Mouse (Mus musculus) kidney, postnatal 0 days (tissue): Measurements from ENCODE around the gene Rpl23. TPM values are rescaled to one million over a fixed set of nuclear protein-coding genes. Genes with fewer than 3 reads are reported as not detected.

Source experiments
- ATAC-seq: fragments of 200-750 bp; cut with Nextera tagmentation; replicated peaks from 2 replicates; pipeline ENCODE4 v1.8.0; 2017; ENCODE audit warnings: low read depth, moderate number of reproducible peaks, moderate TSS enrichment, moderate library complexity; ENCODE audit not compliant: low FRiP score
- DNase-seq: peaks from one replicate; pipeline ENCODE4 v3.0.0-alpha.2; 2016; ENCODE audit warnings: low spot score
- H3K27ac ChIP-seq: fragments of 300-500 bp; sonication (generic); 2 replicates; pipeline ENCODE4 v1.5.1; 2014; ENCODE audit warnings: mild to moderate bottlenecking
- H3K27me3 ChIP-seq: fragments of 300-500 bp; sonication (generic); 2 replicates; pipeline ENCODE4 v1.6.1; 2014; ENCODE audit warnings: low read length, mixed read lengths; ENCODE audit not compliant: insufficient read depth
- H3K36me3 ChIP-seq: fragments of 300-500 bp; sonication (generic); 2 replicates; pipeline ENCODE4 v1.6.1; 2014; ENCODE audit warnings: low read length, mixed read lengths; ENCODE audit not compliant: insufficient read depth
- H3K4me1 ChIP-seq: fragments of 300-500 bp; sonication (generic); replicated peaks from 2 replicates; pipeline ENCODE4 v1.6.1; 2014; ENCODE audit warnings: antibody characterized with exemption, low read length, mixed read lengths; ENCODE audit not compliant: insufficient read depth
- H3K4me2 ChIP-seq: fragments of 300-500 bp; sonication (generic); 2 replicates; pipeline ENCODE4 v1.6.1; 2014; ENCODE audit warnings: mild to moderate bottlenecking, low read length, moderate library complexity, mixed read lengths
- H3K4me3 ChIP-seq: fragments of 300-500 bp; sonication (generic); replicated peaks from 2 replicates; pipeline ENCODE4 v1.5.1; 2014; ENCODE audit warnings: low read depth, low read length
- H3K9ac ChIP-seq: fragments of 300-500 bp; sonication (generic); 2 replicates; pipeline ENCODE4 v1.6.1; 2014; ENCODE audit warnings: low read depth, low read length
- H3K9me3 ChIP-seq: fragments of 300-500 bp; sonication (generic); replicated peaks from 2 replicates; pipeline ENCODE4 v1.6.1; 2016; ENCODE audit warnings: low read length, inconsistent platforms, mixed read lengths
- CTCF ChIP-seq: IDR thresholded peaks from 2 replicates; pipeline ENCODE4 v1.5.1; 2016; ENCODE audit warnings: antibody characterized with exemption, low read depth, mild to moderate bottlenecking, moderate library complexity
- WGBS: fragments of 180-500 bp; shearing (Covaris S2); extraction: QIAGEN DNeasy Blood & Tissue Kit; methylation state at CpG from one replicate; pipeline ENCODE4 v1.1.7; 2014; 5-methylcytosine and 5-hydroxymethylcytosine counted together
- polyA plus RNA-seq: library from polyadenylated mRNA; unstranded; fragments of >200 nt; fragmentation: Nextera tagmentation; extraction: Ambion mirVana; gene quantifications from 2 replicates; pipeline ENCODE4 v1.2.1, GENCODE M21; 2015

Rpl23 gene
- polyA plus RNA-seq, 1 experiment from 2014 or later = 863 TPM

DNA sequence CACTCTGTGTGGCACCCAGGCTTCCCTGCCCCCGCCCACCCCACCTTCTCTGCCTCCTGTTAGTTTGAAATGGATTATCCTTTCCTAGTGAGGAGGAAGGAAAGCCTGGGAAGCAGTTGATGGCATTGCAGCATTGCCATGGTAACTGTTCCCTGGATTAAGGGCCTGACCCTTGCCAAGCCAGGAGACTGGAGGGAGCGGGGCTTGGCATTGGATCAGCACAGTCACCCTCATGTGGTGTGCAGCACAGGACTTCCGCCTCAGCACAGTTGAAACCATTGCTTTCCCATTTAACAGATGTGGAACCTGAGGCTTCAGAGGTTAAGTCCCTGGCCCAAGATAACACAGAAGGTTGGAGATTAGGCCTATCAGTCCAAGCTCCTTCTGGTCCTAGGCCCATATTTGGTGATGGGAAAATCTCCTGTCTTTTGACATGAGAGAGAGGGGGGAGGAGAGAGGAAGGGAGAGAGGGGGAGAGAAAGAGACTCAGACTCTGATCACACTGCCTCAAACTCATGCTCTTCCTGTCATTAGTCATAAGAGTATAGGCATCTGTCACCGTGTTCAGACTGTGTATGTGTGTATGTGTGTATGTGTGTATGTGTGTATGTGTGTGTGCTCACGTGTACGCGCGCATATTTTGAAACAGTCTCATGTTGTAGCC is 39.3 kb upstream of the Rpl23 start:
- DNase-seq = no peak
- Histone ChIP-seq H3K4me1 (peaks cover 21% of the 10 kb centered on the region), H3K27me3 (no peaks in the 10 kb centered on the region), H3K36me3 (peaks cover 30% of the 10 kb centered on the region; the same call in 1 of the 2 replicates), H3K27ac (peak overlapping the region; percentile 31; the same call in 1 of the 2 replicates), H3K9ac (no peak overlapping the region), H3K9me3 (no peaks in the 10 kb centered on the region), H3K4me2 (no peak overlapping the region), H3K4me3 (no peak overlapping the region)
- TF ChIP-seq CTCF = no peak
- WGBS = 90% methylated on average over 8 of the region's 8 CpGs
- ATAC-seq = no peak

DNA sequence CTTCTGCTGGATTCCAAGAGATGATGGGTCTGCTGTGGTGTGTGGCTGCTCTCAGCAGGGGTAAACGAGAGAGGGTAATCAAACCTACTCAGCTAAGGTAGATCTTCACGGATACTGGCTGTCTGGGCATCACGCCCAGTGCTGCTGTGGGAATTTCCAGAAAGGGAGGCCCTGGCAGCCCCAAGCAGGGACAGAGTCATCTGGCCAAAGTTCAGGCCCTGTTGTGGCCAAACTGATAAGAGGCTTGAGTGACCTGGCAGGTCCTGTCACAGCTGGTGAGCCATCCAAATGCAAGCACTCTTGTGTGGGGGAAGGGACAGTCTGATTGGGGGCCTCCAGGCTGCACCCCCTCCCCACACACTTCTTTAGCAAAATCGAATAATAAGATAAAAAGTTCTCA is 38.6 kb upstream of the Rpl23 start:
- H3K27me3 ChIP-seq = no peaks in the 10 kb centered on the region
- H3K4me1 ChIP-seq = peaks cover 27% of the 10 kb centered on the region
- H3K36me3 ChIP-seq = peaks cover 31% of the 10 kb centered on the region; the same call in 1 of the 2 replicates
- H3K27ac ChIP-seq = no peak overlapping the region
- no peak for TF ChIP-seq CTCF
- WGBS = 63% methylated on average over 4 of the region's 4 CpGs
- no peak for DNase-seq
- no peak overlapping the region for H3K4me2 ChIP-seq
- no peaks in the 10 kb centered on the region for H3K9me3 ChIP-seq
- ATAC-seq = no peak; the same call in 1 of the 2 replicates
- no peak overlapping the region for H3K9ac ChIP-seq
- H3K4me3 ChIP-seq = no peak overlapping the region

DNA sequence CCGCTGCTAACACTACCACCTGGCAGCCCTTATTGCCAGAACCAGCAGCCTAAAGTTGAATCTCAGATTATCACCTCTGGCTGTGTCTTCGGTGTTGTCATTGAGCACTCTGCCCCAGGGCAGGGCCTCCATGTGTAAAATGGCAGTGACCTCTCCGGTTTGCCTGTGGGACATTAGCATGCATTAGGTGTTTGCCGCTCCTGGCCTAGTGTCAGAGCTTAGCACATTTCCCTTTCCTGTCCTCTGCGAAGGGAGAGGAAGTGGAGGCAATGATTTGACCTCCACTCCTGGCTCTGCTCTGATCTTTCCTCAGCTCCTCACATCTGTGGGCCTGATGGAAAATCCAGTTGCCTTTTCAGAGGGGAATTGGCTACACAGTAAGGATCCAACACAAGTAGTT is 37.7 kb upstream of the Rpl23 start:
- H3K27ac ChIP-seq = no peak overlapping the region
- H3K4me3 ChIP-seq = no peak overlapping the region
- H3K36me3 ChIP-seq = peaks cover 31% of the 10 kb centered on the region
- peaks cover 29% of the 10 kb centered on the region for H3K4me1 ChIP-seq
- no peaks in the 10 kb centered on the region for H3K27me3 ChIP-seq
- H3K9me3 ChIP-seq = no peaks in the 10 kb centered on the region
- ATAC-seq (no peak), DNase-seq (no peak)
- WGBS = 72% methylated on average over 5 of the region's 5 CpGs
- no peak overlapping the region for H3K9ac ChIP-seq
- no peak overlapping the region for H3K4me2 ChIP-seq
- no peak for TF ChIP-seq CTCF

DNA sequence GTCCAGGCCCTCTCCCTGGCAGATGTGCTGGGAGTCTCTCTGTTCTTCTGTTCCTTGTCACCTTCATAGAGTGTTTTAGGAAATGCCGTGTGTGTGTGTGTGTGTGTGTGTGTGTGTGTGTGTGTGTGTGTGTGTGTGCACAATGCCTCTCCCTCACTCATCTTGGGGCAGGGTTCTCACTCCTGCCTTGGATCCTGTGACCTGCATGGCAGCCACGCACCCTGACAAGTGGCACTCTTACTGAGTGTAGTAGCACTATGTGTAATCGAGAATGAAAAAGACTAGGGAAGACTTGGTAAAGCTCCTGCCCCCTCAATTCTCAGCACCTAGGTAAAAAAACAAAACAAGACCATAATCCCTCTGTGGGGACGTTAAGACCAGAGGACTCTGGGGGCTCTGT is 36.9 kb upstream of the Rpl23 start:
- no peak for TF ChIP-seq CTCF
- Histone ChIP-seq H3K36me3 (peaks cover 28% of the 10 kb centered on the region), H3K4me3 (no peak overlapping the region), H3K4me2 (no peak overlapping the region), H3K9ac (0 out of 2 replicates have a peak overlapping the region, but pooled peaks have one; percentile 18), H3K27ac (no peak overlapping the region; the same call in 1 of the 2 replicates), H3K27me3 (no peaks in the 10 kb centered on the region), H3K9me3 (no peaks in the 10 kb centered on the region), H3K4me1 (peaks cover 31% of the 10 kb centered on the region)
- ATAC-seq (no peak), DNase-seq (no peak)
- WGBS = 73% methylated on average over 4 of the region's 4 CpGs

DNA sequence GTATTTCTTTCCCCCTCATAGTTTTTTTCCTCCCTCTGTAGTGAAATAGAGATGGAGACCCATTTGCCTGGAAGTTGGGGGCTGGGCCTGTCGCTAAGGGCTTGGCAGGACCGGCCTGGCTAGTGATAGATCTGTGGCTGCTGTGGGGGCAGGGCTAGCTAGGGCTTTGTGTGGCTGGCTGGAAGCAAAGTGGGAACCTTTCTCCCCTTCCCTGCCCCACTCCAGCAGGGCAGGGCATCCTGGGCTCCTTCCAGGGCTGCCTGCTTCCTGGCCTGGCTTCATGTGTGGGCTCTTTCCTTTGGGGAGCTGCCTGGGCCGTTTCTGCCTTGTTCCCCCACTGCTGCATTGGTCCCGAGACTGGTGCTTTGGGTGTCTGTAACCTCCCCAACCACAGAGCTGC is 36.3 kb upstream of the Rpl23 start:
- H3K27ac ChIP-seq = peak overlapping the region; percentile 31; the same call in 1 of the 2 replicates
- peaks cover 34% of the 10 kb centered on the region for H3K4me1 ChIP-seq
- no peaks in the 10 kb centered on the region for H3K27me3 ChIP-seq
- no peaks in the 10 kb centered on the region for H3K9me3 ChIP-seq
- WGBS = 22% methylated on average over 4 of the region's 4 CpGs
- H3K9ac ChIP-seq = 0 out of 2 replicates have a peak overlapping the region, but pooled peaks have one; percentile 18
- DNase-seq = no peak
- TF ChIP-seq CTCF = no peak
- ATAC-seq = no peak
- no peak overlapping the region for H3K4me3 ChIP-seq
- no peak overlapping the region for H3K4me2 ChIP-seq
- H3K36me3 ChIP-seq = peaks cover 28% of the 10 kb centered on the region

DNA sequence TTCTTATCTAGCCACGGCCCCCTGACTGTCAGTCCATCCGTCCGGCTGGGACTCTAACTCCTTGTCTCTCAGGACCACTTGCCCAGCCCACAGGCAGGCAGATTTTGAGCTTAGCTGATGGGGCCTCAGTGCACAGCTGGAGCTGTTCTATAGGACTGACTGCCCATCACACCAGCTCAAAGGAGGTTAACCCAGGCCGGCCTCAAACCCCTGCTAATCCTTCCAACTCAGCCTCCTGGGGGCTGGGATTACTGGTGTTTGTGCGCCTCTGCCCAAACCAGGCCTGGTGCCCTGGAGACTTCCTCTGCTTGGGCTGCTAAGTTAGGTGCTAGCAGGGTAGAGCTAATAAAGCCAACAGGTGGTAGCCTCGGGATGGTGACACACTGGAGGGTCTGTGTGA is 35.8 kb upstream of the Rpl23 start:
- Histone ChIP-seq H3K9me3 (no peaks in the 10 kb centered on the region), H3K9ac (0 out of 2 replicates have a peak overlapping the region, but pooled peaks have one; percentile 31), H3K27ac (no peak overlapping the region), H3K27me3 (no peaks in the 10 kb centered on the region), H3K4me3 (no peak overlapping the region), H3K4me1 (peaks cover 40% of the 10 kb centered on the region), H3K36me3 (peaks cover 28% of the 10 kb centered on the region), H3K4me2 (no peak overlapping the region)
- no peak for TF ChIP-seq CTCF
- no peak for DNase-seq
- 65% methylated on average over 6 of the region's 6 CpGs for WGBS
- no peak for ATAC-seq
